Mouse (Mus musculus) stomach, postnatal 0 days (tissue): ENCODE measurements at regions not wholly inside any gene's neighbourhood (a gene's known extent, or its start where the extent isn't known, plus 50 kb on each side); places are given as distances from the start of the nearest gene placed in this dataset.

ENCODE experiments used
- ATAC-seq: fragments of 200-750 bp; cut with Nextera tagmentation; 2 replicates; pipeline ENCODE4 v1.8.0; 2017; ENCODE audit not compliant: low FRiP score, low TSS enrichment
- DNase-seq: peaks from one replicate; pipeline ENCODE4 v3.0.0-alpha.2; 2016; ENCODE audit warnings: low spot score
- H3K27ac ChIP-seq: fragments of 300-500 bp; sonication (generic); replicated peaks from 2 replicates; pipeline ENCODE4 v1.5.1; 2014; ENCODE audit warnings: mild to moderate bottlenecking, control low read depth
- H3K27me3 ChIP-seq: fragments of 300-500 bp; sonication (generic); 2 replicates; pipeline ENCODE4 v1.6.1; 2014; ENCODE audit warnings: low read length; ENCODE audit not compliant: control insufficient read depth, insufficient read depth
- H3K36me3 ChIP-seq: fragments of 300-500 bp; sonication (generic); 2 replicates; pipeline ENCODE4 v1.6.1; 2014; ENCODE audit warnings: low read length, mixed read lengths; ENCODE audit not compliant: control insufficient read depth, insufficient read depth
- H3K4me1 ChIP-seq: fragments of 300-500 bp; sonication (generic); replicated peaks from 2 replicates; pipeline ENCODE4 v1.6.1; 2014; ENCODE audit warnings: antibody characterized with exemption; ENCODE audit not compliant: control insufficient read depth, insufficient read depth
- H3K4me2 ChIP-seq: fragments of 300-500 bp; sonication (generic); replicated peaks from 2 replicates; pipeline ENCODE4 v1.6.1; 2014; ENCODE audit warnings: low read depth, mild to moderate bottlenecking, control low read depth, moderate library complexity
- H3K4me3 ChIP-seq: fragments of 300-500 bp; sonication (generic); 2 replicates; pipeline ENCODE4 v1.5.1; 2014; ENCODE audit warnings: low read depth, low read length, control low read depth
- H3K9ac ChIP-seq: fragments of 300-500 bp; sonication (generic); 2 replicates; pipeline ENCODE4 v1.6.1; 2014; ENCODE audit warnings: mild to moderate bottlenecking, low read length, control low read depth, mixed read lengths
- H3K9me3 ChIP-seq: fragments of 300-500 bp; sonication (generic); 2 replicates; pipeline ENCODE4 v1.6.1; 2016; ENCODE audit warnings: low read length; ENCODE audit not compliant: control insufficient read depth
- CTCF ChIP-seq: IDR thresholded peaks from 2 replicates; pipeline ENCODE4 v1.5.1; 2016; ENCODE audit warnings: antibody characterized with exemption, low read depth, mild to moderate bottlenecking, moderate library complexity
- EP300 ChIP-seq: optimal IDR thresholded peaks from 2 replicates; pipeline ENCODE3; 2016; ENCODE audit warnings: antibody characterized with exemption
- WGBS: fragments of 180-500 bp; shearing (Covaris S2); extraction: QIAGEN DNeasy Blood & Tissue Kit; methylation state at CpG from one replicate; pipeline ENCODE4 v1.1.7; 2014; 5-methylcytosine and 5-hydroxymethylcytosine counted together

DNA sequence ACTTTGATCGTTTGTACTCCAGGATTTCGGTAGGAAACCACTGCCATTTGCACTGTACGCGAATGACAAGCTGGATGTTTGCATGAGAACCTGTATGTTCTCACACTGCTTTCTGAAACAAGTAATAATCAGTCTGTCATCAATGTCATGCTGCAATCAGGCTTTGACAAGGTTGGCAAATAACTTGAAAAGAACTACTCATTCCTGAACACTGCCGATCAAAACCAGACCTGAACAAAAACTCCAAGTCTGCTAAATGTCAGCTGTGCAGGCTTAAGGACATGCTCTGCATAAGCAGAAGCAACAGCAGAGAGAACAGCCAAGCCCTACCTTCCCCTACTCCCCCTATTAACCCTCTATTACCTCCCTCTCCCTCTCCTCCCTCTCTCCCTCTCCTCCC lies 197.8 kb upstream of the Gm11146 start:
- no peaks in the 10 kb centered on the region for H3K36me3 ChIP-seq
- no peak for TF ChIP-seq CTCF
- TF ChIP-seq EP300: no peak
- no peak overlapping the region for H3K27ac ChIP-seq
- no peaks in the 10 kb centered on the region for H3K27me3 ChIP-seq
- WGBS: 40% methylated on average over 5 of the region's 5 CpGs
- no peak for ATAC-seq
- no peak overlapping the region for H3K9ac ChIP-seq
- no peak overlapping the region for H3K4me3 ChIP-seq
- no peak for DNase-seq
- H3K4me1 ChIP-seq: no peaks in the 10 kb centered on the region
- H3K4me2 ChIP-seq: no peak overlapping the region
- H3K9me3 ChIP-seq: no peaks in the 10 kb centered on the region

DNA sequence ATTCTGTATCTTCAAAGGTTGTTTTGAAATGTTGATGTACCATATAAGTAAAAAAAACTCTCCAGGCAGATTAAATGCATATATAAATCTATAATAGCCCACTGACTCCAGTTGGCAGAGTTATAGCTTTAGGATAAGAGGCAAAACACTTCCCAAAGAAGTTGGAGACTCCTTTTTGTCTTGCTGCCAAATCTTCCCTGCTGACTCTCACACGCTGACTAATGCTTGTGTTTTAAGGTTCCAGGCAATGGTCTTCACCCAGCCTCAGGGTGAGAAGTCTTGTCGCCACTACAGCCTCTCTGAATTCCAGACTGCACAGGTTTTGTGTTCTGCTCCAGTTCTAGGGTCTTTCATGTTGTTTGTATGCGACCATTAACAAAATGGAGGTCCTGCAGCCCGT lies 195.0 kb upstream of the Gm11146 start:
- no peaks in the 10 kb centered on the region for H3K36me3 ChIP-seq
- no peak overlapping the region for H3K9ac ChIP-seq
- H3K9me3 ChIP-seq: no peaks in the 10 kb centered on the region
- H3K4me3 ChIP-seq: no peak overlapping the region
- ATAC-seq: no peak
- no peak overlapping the region for H3K4me2 ChIP-seq
- H3K27ac ChIP-seq: no peak overlapping the region
- no peak for DNase-seq
- H3K4me1 ChIP-seq: no peaks in the 10 kb centered on the region
- TF ChIP-seq EP300 (no peak), CTCF (no peak)
- WGBS: 44% methylated on average over 4 of the region's 4 CpGs
- no peaks in the 10 kb centered on the region for H3K27me3 ChIP-seq

DNA sequence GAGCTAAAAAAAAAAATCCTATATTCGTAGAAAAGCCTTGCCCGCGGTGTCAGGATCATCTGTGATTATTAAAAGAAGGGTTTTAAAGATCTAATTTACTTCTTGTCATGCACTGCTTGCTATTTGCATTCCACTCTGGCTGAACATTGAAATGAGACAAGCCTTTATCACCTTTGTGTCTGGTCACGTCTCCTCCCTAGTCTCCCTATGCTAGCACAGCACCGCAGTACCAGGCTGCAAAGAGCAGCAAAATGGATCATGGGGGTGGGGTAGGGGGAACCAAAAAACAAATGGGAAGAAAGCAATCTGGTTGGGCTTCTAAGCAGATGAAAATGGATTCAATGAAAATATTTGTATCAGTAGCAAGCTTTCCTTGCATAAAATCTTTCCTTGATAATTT lies 187.8 kb upstream of the Gm11146 start:
- DNase-seq (no peak), ATAC-seq (no peak)
- Histone ChIP-seq H3K9ac (no peak overlapping the region), H3K4me1 (no peaks in the 10 kb centered on the region), H3K4me3 (no peak overlapping the region), H3K27ac (no peak overlapping the region), H3K9me3 (no peaks in the 10 kb centered on the region), H3K4me2 (no peak overlapping the region), H3K36me3 (no peaks in the 10 kb centered on the region), H3K27me3 (no peaks in the 10 kb centered on the region)
- no peak for TF ChIP-seq CTCF
- no peak for TF ChIP-seq EP300
- 81% methylated on average over 5 of the region's 5 CpGs for WGBS

DNA sequence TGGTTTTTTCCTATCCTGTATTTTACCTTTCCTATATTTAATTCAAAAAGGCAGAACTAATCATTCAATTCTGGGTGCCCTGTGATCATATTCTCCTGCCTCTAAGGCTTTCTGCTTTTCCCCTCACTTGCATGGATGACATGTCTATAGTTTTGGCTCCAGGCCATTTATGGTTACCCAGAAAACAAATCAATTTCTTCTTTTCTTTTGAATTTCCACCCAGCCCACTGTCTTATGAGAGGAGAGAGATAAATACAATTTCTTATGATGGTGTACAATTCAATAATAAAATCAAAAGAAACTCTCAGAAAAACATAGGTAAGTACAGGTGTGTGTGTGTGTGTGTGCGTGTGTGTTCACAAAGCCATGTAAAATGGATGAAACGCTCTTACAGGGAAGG lies 187.3 kb upstream of the Gm11146 start:
- H3K9ac ChIP-seq: no peak overlapping the region
- H3K4me2 ChIP-seq: no peak overlapping the region
- ATAC-seq (no peak), DNase-seq (no peak)
- no peaks in the 10 kb centered on the region for H3K36me3 ChIP-seq
- TF ChIP-seq CTCF (no peak), EP300 (no peak)
- no peak overlapping the region for H3K4me3 ChIP-seq
- H3K4me1 ChIP-seq: no peaks in the 10 kb centered on the region
- no peaks in the 10 kb centered on the region for H3K27me3 ChIP-seq
- H3K27ac ChIP-seq: no peak overlapping the region
- no peaks in the 10 kb centered on the region for H3K9me3 ChIP-seq
- 79% methylated on average over 2 of the region's 2 CpGs for WGBS

DNA sequence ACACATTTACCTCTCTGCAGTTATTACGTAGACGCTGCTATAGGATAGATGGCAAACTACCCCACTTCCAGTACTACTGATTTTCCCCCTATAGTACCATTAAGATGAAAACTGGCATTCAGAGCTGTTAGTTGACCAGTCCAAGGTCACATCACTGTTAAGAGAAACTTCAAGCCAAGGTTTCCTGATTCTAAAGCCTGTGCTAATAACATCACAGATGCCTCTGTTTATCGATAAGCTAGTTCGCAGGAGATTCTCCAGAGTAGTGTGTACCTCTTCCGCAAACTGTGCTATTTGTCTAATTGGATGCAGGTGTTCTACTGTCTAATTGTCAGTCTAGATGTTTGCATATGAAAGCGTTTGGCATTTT lies 186.9 kb upstream of the Gm11146 start:
- H3K36me3 ChIP-seq: no peaks in the 10 kb centered on the region
- 88% methylated on average over 6 of the region's 6 CpGs for WGBS
- ATAC-seq (no peak), DNase-seq (no peak)
- H3K4me2 ChIP-seq: no peak overlapping the region
- TF ChIP-seq CTCF: no peak
- TF ChIP-seq EP300: no peak
- H3K9ac ChIP-seq: no peak overlapping the region
- no peak overlapping the region for H3K27ac ChIP-seq
- no peaks in the 10 kb centered on the region for H3K9me3 ChIP-seq
- no peak overlapping the region for H3K4me3 ChIP-seq
- H3K4me1 ChIP-seq: no peaks in the 10 kb centered on the region
- H3K27me3 ChIP-seq: no peaks in the 10 kb centered on the region

DNA sequence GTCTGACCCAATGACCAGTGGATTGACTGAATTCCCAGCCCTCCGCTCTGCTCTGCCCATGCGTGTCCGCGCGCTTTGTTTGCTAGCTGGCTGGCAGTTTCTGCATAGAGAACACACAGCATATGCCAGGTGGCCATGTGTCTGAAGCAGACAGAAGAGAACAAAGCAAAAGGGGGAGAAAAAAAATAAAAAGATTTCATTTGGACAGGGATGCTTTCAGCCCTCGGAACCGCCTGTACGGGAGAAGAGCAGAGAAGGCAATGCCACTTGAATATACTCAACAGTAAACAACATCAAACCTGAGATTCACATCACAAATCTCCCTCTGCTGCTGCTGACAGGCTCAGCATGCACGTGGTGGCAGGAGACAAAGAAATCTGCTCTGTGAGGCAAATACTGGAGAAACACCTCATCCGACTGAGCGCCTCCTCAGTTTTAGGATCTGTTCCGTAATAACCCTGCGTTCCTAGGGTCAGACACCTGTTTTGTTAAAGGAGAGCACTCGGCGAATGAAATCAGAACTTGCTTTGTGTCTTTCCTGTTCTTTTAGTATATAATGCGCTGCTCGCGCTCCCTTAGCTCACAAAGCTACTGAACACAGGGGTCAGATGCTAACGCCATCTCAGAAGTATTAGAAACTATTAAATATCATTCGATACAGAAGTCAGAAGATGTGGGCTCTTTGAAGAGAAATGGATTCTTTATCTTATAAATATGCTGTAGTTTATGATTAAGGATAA lies 186.3 kb upstream of the Gm11146 start:
- Histone ChIP-seq H3K4me1 (no peaks in the 10 kb centered on the region), H3K9me3 (no peaks in the 10 kb centered on the region), H3K27me3 (no peaks in the 10 kb centered on the region), H3K4me2 (no peak overlapping the region), H3K4me3 (no peak overlapping the region), H3K27ac (no peak overlapping the region), H3K9ac (no peak overlapping the region), H3K36me3 (no peaks in the 10 kb centered on the region)
- WGBS: 81% methylated on average over 20 of the region's 20 CpGs
- ATAC-seq (no peak), DNase-seq (no peak)
- no peak for TF ChIP-seq EP300
- no peak for TF ChIP-seq CTCF
